Mouse (Mus musculus) ES-E14 (cell line): ENCODE data around the gene Mapk8ip1. TPM values are rescaled to one million over a fixed set of nuclear protein-coding genes. Genes with fewer than 3 reads are reported as not detected.

ENCODE experiments used
- DNase-seq: peaks from one replicate; pipeline ENCODE4 v3.0.0-alpha.2; 2013; ENCODE audit warnings: low read depth, low spot score
- H3K27ac ChIP-seq: 2 replicates; pipeline ENCODE4 v1.5.1; 2012; ENCODE audit warnings: low read depth, mild to moderate bottlenecking, low read length, moderate library complexity, mixed read lengths; ENCODE audit not compliant: poor library complexity, insufficient read depth, severe bottlenecking
- H3K36me3 ChIP-seq: 2 replicates; pipeline ENCODE4 v1.6.1; 2012; ENCODE audit warnings: mild to moderate bottlenecking, low read length, moderate library complexity, mixed read lengths; ENCODE audit not compliant: control insufficient read depth, poor library complexity, insufficient read depth, severe bottlenecking
- H3K4me1 ChIP-seq, 2 experiments: fragments of 150-350 bp in 1 of 2; sonication (generic) in 1 of 2; 2 replicates each; pipeline ENCODE4 v1.6.1; 2012; ENCODE audit warnings: low read length in 2 of 2, mild to moderate bottlenecking in 1 of 2, mixed read lengths in 1 of 2; ENCODE audit not compliant: control insufficient read depth in 2 of 2, insufficient read depth in 2 of 2, poor library complexity in 1 of 2
- H3K4me3 ChIP-seq, 2 experiments: fragments of 150-350 bp in 1 of 2; sonication (generic) in 1 of 2; 2 replicates each; pipeline ENCODE4 v1.5.1; 2012; ENCODE audit warnings: low read length in 2 of 2, low read depth in 1 of 2, mild to moderate bottlenecking in 1 of 2, mixed read lengths in 1 of 2; ENCODE audit not compliant: insufficient read depth in 1 of 2, poor library complexity in 1 of 2, severe bottlenecking in 1 of 2
- H3K9ac ChIP-seq: 2 replicates; pipeline ENCODE4 v1.6.1; 2012; ENCODE audit warnings: low read depth, mild to moderate bottlenecking, low read length, mixed read lengths; ENCODE audit not compliant: poor library complexity, insufficient read depth, severe bottlenecking
- H3K9me3 ChIP-seq: fragments of 150-350 bp; sonication (generic); 2 replicates; pipeline ENCODE4 v1.6.1; 2012; ENCODE audit warnings: low read depth, mild to moderate bottlenecking, low read length; ENCODE audit not compliant: control insufficient read depth, insufficient read depth
- CHD2 ChIP-seq: IDR thresholded peaks from 2 replicates; pipeline ENCODE4 v1.6.1; 2014; ENCODE audit warnings: mild to moderate bottlenecking, low read depth, low read length, inconsistent platforms
- HCFC1 ChIP-seq: IDR thresholded peaks from 2 replicates; pipeline ENCODE4 v1.6.1; 2012; ENCODE audit warnings: low read length, inconsistent platforms, borderline replicate concordance; ENCODE audit not compliant: insufficient read depth
- MAFK ChIP-seq: IDR thresholded peaks from 2 replicates; pipeline ENCODE4 v1.6.1; 2014; ENCODE audit warnings: mild to moderate bottlenecking, low read depth, low read length, inconsistent platforms; ENCODE audit not compliant: insufficient read depth
- ZC3H11A ChIP-seq: IDR thresholded peaks from 2 replicates; pipeline ENCODE4 v1.6.1; 2012; ENCODE audit warnings: low read depth, mild to moderate bottlenecking, inconsistent platforms, low read length, borderline replicate concordance
- ZNF384 ChIP-seq: IDR thresholded peaks from 2 replicates; pipeline ENCODE4 v1.6.1; 2012; ENCODE audit warnings: low read depth, low read length, inconsistent platforms
- in situ Hi-C, 2 experiments: fragments of 600-800 bp; cut with MboI; formaldehyde crosslinking; loops; one replicate each; pipeline ENCODE4 v1.15.1; 2025; ENCODE audit warnings: low sequenced_read_pairs in 2 of 2, inconsistent platforms in 1 of 2; ENCODE audit not compliant: unreplicated experiment in 2 of 2
- total RNA-seq: library from RNA; depleted of rRNA; stranded (reverse); fragments of 300-350 nt; gene quantifications from 2 replicates; pipeline ENCODE4 v1.2.3, GENCODE M21; 2012

Mapk8ip1 gene
- total RNA-seq, 1 experiment, result 11.6 TPM

DNA sequence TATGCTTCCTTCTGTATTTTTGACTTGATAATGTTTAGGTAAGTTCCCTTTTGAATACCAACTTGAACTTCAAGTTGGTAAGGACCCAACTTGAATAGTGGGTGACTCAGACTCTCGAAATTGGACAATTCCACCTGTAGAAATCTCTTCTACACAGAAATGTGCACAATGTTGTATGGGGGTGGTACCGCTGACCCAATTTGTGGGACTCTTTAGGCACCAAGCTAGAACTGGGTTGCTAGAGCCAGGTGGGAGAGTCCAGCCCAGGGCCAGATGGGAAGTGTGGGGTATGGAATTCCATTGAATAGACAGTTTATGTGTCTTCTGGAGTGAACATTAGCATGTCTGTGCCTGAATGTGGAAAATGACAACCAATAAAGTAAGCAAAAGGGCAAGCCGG, 5.5 kb downstream of the Mapk8ip1 start:
- no peaks in the 10 kb centered on the region for H3K9me3 ChIP-seq
- no peak overlapping the region for H3K9ac ChIP-seq
- TF ChIP-seq CHD2 (no peak), ZC3H11A (no peak), MAFK (no peak), ZNF384 (no peak), HCFC1 (no peak)
- H3K4me3 ChIP-seq, result no peak overlapping the region
- peaks cover 0 to 5% of the 10 kb centered on the region in 2 experiments; a peak in 1 of 4 replicates for H3K4me1 ChIP-seq
- DNase-seq, result no peak
- H3K36me3 ChIP-seq, result no peaks in the 10 kb centered on the region; the same call in 1 of the 2 replicates
- in situ Hi-C loops, result no loop called here
- H3K27ac ChIP-seq, result no peak overlapping the region

GRCm38 (mm10) chr2:92392318-92393264, 8.5 kb downstream of the Mapk8ip1 start:
- in situ Hi-C loops, result no loop called here
- no peak for DNase-seq
- peaks cover 2 to 7% of the 10 kb centered on the region in 2 experiments; a peak in 1 of 4 replicates for H3K4me1 ChIP-seq
- H3K36me3 ChIP-seq, result no peaks in the 10 kb centered on the region; the same call in 1 of the 2 replicates
- no peak overlapping the region for H3K27ac ChIP-seq
- no peak overlapping the region for H3K9ac ChIP-seq
- H3K9me3 ChIP-seq, result no peaks in the 10 kb centered on the region
- TF ChIP-seq ZNF384, result peak; percentile 83; the same call in 1 of the 2 replicates
- TF ChIP-seq MAFK, result no peak
- H3K4me3 ChIP-seq, result peak overlapping the region in 1 of 2 experiments; percentile 12; a peak in 2 of 4 replicates

GRCm38 (mm10) chr2:92391703-92392317, 9.3 kb downstream of the Mapk8ip1 start:
- in situ Hi-C loops, result no loop called here
- no peak for DNase-seq
- Histone ChIP-seq H3K4me1 (peaks cover 2 to 7% of the 10 kb centered on the region in 2 experiments; a peak in 1 of 4 replicates), H3K9ac (no peak overlapping the region), H3K36me3 (peaks cover 2% of the 10 kb centered on the region; the same call in 1 of the 2 replicates), H3K4me3 (no peak overlapping the region; a peak in 1 of 4 replicates), H3K9me3 (no peaks in the 10 kb centered on the region), H3K27ac (no peak overlapping the region)
- TF ChIP-seq CHD2 (no peak), ZC3H11A (no peak), HCFC1 (no peak), MAFK (no peak), ZNF384 (no peak)

- in situ Hi-C loops, result no loop called here
- H3K4me1 ChIP-seq, result peaks cover 2 to 7% of the 10 kb centered on the region in 2 experiments; a peak in 1 of 4 replicates
- no peak overlapping the region for H3K4me3 ChIP-seq
- H3K36me3 ChIP-seq, result peaks cover 9% of the 10 kb centered on the region; the same call in 1 of the 2 replicates
- no peaks in the 10 kb centered on the region for H3K9me3 ChIP-seq
- H3K27ac ChIP-seq, result no peak overlapping the region
- TF ChIP-seq ZC3H11A (no peak), HCFC1 (no peak), ZNF384 (no peak), MAFK (no peak), CHD2 (no peak)
- no peak for DNase-seq
- no peak overlapping the region for H3K9ac ChIP-seq
Measured at GRCm38 (mm10) chr2:92391116-92391515, 9.9 kb downstream of the Mapk8ip1 start.
